Mouse (Mus musculus) mammary gland, adult 2 months (tissue): ENCODE results near the gene Lrrc61. TPM values are rescaled to one million over a fixed set of nuclear protein-coding genes. Genes with fewer than 3 reads are reported as not detected.

Source experiments
- polyA plus RNA-seq: library from polyadenylated mRNA; depleted of rRNA; stranded (reverse); fragments of >200 nt; gene quantifications from 2 replicates; pipeline ENCODE4 v1.2.3, GENCODE M21; 2012; ENCODE audit warnings: low replicate concordance; rRNA removed

The Lrrc61 gene
- 28.4 and 37.2 TPM in 2 replicates for polyA plus RNA-seq

DNA sequence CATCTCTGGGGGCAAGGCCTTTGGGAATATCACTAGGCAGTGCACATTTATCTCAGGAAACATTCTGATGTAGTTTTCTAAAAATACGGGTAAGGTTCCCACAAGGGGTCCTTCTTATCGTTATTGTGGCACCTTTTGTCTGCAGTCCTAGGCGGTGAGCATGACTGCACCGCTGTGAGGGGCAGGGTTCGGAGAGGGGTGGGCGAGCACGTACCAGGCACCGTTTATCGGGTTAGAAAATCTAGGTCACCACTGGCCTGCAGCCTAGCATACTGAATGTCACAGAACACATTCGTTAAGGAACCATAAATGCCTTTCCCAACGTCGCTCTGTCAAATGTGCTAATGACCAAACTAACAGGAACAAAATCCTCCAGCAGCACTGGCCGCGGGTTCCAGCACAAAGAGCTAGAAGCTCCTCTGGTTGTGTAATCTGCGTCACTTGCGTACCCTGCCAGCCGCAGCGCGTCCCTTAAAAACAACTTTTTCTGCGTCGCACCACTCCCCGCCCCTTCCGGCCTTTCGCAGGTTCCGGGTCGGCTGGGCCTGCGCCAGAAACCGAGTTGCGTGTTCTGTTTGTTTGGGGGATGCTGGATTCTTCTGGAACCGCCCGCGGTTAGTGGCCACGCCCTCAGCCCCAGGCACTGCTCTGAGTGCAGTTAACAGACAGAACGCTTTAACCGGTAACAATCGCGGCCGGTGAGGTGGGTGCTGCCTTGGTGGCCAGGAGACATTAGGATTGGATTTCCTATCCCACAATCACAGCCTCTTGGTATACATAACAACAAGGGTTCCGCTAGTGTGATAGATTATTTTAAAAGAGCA, at the start of gene Lrrc61:
TSS of gene Lrrc61 (plus strand) at position 517 of the 824 bp plus-strand sequence.

GRCm38 (mm10) chr6:48537105-48537954, 17.3 kb upstream of the Lrrc61 start, which contains the start of gene Atp6v0e2:
TSS of gene Atp6v0e2 (plus strand) at chr6:48537615.

GRCm38 (mm10) chr6:48572572-48573061, 18.0 kb downstream of the Lrrc61 start, which contains the start of gene Rarres2:
TSS of gene Rarres2 (minus strand) at chr6:48572789.

DNA sequence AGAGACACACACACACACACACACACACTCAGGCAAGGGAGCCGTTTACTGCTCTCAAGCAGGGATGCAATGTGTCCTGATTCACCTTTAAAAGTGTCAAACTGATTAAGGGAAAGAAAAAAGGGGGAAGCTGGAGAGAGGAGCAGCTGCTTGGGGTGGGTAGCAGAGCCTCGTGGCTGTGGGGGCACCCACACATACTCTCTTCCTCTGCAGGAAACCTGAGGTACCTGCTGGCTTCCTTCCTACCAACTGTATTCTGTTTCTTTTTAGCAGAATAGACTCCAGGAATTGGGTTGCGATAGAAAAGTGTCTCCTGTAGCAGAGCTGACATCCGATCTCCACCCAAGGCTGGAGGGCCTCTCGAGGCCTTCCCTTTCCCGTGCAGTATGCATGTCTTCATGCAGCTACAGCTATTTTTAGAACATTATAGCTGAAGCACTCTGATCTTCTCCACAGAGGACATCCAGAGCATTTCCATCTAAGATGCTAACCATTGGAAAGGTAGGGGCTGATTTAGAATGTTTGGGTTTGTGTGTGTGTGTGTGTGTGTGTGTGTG, 34.7 kb downstream of the Lrrc61 start, which contains the start of gene Gm45021:
TSS of gene Gm45021 (plus strand) at position 417 of the 557 bp plus-strand sequence.

DNA sequence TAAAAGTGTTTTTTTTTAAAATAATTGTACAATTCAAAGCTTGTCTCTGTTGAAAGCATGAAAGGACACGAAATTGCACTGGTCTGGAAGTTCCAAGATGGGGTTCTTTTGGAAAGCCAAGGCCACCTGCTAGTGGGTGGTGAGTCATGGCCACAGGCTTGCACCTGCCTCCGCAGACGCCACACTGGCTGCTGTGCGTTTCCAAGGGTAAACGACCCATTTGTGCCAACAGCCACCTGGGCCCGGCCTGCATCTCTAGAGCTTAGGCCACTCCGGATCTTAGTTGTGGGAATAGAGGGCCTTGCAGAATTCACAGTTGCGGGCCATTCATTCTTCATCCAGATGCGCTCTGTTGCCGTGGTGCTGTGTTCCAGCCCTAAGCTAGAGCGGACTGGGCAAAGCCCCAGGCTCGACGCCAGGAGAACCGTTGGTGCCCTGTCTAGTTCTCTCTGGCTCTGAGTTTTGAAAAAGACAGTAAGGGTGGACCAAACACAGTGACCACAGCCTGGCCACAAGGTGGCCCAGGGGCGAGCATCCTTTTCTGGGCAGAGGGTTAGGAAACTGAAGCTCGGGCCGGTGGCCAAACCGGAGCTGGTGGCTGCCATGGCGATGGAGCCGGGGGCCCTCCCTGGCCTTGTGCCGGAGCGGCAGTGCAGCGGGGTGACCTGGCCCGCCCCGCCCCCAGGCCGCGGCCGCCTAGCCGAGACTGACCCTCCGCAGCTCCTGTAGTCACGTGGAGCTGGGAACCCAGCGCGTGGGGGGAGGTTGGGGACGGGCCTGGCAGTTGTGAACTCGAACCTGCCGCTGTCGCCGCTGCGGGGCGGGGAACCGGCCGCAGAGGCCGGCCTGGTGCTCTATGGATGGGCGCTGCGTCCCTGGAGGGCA, 38.8 kb downstream of the Lrrc61 start, which contains the start of the genes Repin1 and Gm44965:
TSS of gene Repin1 (plus strand) at position 726 of the 885 bp plus-strand sequence.
TSS of gene Gm44965 (plus strand) at position 784 of the 885 bp plus-strand sequence.

GRCm38 (mm10) chr6:48601271-48602079, 46.9 kb downstream of the Lrrc61 start, which contains the start of gene Zfp775:
TSS of gene Zfp775 (plus strand) at chr6:48602063.

Other genes starting within 250 kb of the Lrrc61 start
- 19.3 and 28.5 TPM in 2 replicates for gene Krba1, start 159.2 kb upstream of the Lrrc61 start, polyA plus RNA-seq
- gene Zfp467, start 109.0 kb upstream of the Lrrc61 start, polyA plus RNA-seq: 59.8 and 77.3 TPM in 2 replicates
- 6.8 and 9.4 TPM in 2 replicates for gene Sspo, start 106.6 kb upstream of the Lrrc61 start, polyA plus RNA-seq
- 14.1 and 44.0 TPM in 2 replicates for gene Atp6v0e2, start 17.2 kb upstream of the Lrrc61 start, polyA plus RNA-seq
- 141 and 205 TPM in 2 replicates for gene Rarres2, start 18.0 kb downstream of the Lrrc61 start, polyA plus RNA-seq
- not detected in 2 replicates for gene Gm45021, start 34.8 kb downstream of the Lrrc61 start, polyA plus RNA-seq
- 44.0 and 69.3 TPM in 2 replicates for gene Repin1, start 39.1 kb downstream of the Lrrc61 start, polyA plus RNA-seq
- not detected in 2 replicates for gene Gm44965, start 39.1 kb downstream of the Lrrc61 start, polyA plus RNA-seq
- 5.5 and 9.2 TPM in 2 replicates for gene Zfp775, start 47.3 kb downstream of the Lrrc61 start, polyA plus RNA-seq
- gene AI854703, start 72.0 kb downstream of the Lrrc61 start, polyA plus RNA-seq: 2.3 and 2.6 TPM in 2 replicates
- gene Gimap8, start 92.4 kb downstream of the Lrrc61 start, polyA plus RNA-seq: 9.5 and 11.9 TPM in 2 replicates
- 4.7 and 7.4 TPM in 2 replicates for gene Gimap9, start 121.3 kb downstream of the Lrrc61 start, polyA plus RNA-seq
- 45.9 and 83.2 TPM in 2 replicates for gene Gimap4, start 129.8 kb downstream of the Lrrc61 start, polyA plus RNA-seq
- gene Gimap6, start 153.4 kb downstream of the Lrrc61 start, polyA plus RNA-seq: 23.4 and 35.8 TPM in 2 replicates
- 0.29 TPM in 1 of 2 replicates, not detected in the other for gene Gm28053, start 163.8 kb downstream of the Lrrc61 start, polyA plus RNA-seq
- gene Gimap7, start 163.8 kb downstream of the Lrrc61 start, polyA plus RNA-seq: 2.8 and 3.2 TPM in 2 replicates
- 14.8 and 53.3 TPM in 2 replicates for gene Gimap1, start 184.3 kb downstream of the Lrrc61 start, polyA plus RNA-seq
- gene Gimap5, start 191.4 kb downstream of the Lrrc61 start, polyA plus RNA-seq: 27.6 and 43.3 TPM in 2 replicates
- 61.7 and 68.3 TPM in 2 replicates for gene Gimap3, start 216.1 kb downstream of the Lrrc61 start, polyA plus RNA-seq